Mouse (Mus musculus): ENCODE measurements at regions not wholly inside any gene's neighbourhood (a gene's known extent, or its start where the extent isn't known, plus 50 kb on each side); places are given as distances from the start of the nearest gene placed in this dataset.
"Not testable (repeated sequence)": the region's sequence is repeated elsewhere in the genome, so short reads cannot be mapped to it uniquely, and the experiment has no call there.

GRCm38 (mm10) chr4:105844675-105845466, 55.2 kb downstream of the Gm12728 start:
- no peak for DNase-seq (ENCODE audit: low spot score)

DNA sequence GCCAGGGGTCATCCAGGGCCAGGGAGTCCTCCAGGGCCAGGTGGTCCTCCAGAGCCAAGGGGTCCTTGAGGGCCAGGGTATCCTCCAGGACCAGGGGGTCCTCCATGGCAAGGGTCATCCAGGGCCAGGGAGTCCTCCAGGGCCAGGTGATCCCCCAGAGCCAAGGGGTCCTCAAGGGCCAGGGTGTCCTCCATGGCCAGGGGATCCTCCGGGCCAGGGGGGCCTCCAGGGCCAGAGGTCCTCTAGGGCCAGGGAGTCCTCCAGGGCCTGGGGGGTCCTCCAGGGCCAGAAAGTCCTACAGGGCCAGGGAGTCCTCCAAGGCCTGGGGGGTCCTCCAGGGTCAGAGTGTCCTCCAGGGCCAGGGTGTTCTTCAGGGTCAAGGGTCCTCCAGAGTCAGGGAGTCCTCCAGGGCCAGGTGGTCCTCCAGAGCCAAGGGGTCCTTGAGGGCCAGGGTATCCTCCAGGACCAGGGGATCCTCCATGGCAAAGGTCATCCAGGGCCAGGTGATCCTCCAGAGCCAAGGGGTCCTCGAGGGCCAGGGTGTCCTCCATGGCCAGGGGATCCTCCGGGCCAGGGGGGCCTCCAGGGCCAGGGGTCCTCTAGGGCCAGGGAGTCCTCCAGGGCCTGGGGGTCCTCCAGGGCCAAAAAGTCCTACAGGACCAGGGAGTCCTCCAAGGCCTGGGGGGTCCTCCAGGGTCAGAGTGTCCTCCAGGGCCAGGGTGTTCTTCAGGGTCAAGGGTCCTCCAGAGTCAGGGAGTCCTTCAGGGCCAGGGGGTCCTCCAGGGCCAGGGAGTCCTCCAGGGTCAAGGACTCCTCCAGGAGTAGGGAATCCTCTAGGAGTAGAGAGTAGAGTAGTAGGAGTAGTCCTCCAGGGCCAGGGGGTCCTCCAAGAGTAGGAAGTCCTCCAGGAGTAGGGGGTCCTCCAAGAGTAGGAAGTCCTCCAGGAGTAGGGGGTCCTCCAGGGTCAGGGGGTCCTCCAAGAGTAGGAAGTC, 56.6 kb downstream of the Gm12728 start:
- DNase-seq (ENCODE audit: low spot score), result not testable (repeated sequence)

- DNase-seq (ENCODE audit: low spot score), result no peak
Observed at GRCm38 (mm10) chr4:105853086-105853485, 63.4 kb downstream of the Gm12728 start.

DNA sequence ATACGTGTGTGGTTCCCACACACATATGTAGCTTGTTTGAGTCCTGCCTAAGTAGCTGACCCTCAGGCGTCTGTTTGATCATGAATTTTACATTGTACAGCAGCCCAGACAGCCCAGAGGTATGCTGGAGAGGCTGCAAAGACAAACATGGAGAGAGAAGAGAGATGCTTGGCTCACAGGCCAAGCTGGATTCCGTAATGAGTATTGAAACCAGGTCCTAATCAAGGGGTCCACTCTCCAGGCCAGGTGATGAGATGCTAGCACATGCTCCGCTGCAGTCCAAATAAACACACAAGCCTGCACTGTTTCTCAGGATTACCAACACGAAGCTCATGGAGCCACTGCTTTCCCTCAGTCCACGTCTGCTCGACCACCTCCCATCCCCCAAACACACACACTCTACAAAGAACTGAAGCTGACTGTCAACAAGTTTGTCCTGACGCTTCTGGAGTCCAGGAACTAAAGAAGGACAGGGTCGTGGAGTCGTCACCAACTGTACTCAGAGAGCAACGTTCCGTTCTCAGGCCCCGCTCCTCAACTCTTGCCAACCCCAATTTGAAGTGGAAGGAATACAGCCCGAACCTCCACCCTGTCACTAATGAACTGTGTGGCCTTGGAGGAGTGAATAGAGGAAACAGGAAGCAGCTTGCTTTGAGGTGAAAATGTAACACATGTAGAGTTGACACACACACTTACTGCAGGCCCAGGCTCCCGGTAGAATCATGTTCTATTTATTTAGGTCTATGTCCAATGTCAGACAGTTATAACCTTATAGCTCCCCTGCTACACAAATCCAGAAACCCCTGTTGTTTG, 69.6 kb downstream of the Gm12728 start:
- no peak for DNase-seq (ENCODE audit: low spot score)

GRCm38 (mm10) chr4:105860930-105861653, 71.4 kb downstream of the Gm12728 start:
- no peak for DNase-seq (ENCODE audit: low spot score)

DNA sequence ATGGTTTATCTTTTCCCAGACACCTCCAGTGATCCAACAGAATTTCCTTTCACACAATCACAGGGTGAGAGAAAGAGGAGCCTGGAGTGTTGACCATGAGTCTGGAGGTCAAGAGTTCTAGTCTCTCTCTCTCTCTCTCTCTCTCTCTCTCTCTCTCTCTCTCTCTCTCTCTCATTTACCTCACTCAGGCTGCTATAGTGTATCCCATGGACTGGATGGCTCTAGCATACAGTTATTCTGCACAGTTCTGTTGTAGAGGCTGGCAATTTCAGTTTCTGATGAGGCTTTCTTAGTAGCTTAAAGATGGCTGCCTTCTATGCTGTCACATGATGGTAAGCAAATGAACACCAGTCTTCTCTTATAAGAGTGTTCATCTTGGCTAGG, 72.0 kb downstream of the Gm12728 start:
- no peak for DNase-seq (ENCODE audit: low spot score)

DNA sequence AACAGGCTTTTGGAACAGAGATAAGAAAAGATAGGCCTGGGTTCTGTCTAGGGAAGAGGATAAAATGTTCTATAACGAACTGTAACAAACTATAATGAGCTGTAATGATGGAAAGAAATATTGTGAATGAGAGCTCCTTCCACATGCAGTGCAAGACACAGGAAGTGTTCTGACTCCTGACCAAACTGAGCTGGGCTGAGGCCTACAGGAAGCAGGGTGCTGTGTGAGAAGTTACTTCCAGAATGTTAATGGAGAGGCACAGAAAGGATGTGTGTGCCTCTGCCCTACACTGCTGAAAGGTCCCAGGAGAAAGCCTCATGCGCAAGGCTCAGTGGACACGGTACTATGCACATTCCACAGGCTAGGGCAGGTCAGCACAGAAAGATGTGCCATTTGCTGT, 80.8 kb downstream of the Gm12728 start:
- DNase-seq (ENCODE audit: low spot score), result no peak

GRCm38 (mm10) chr4:105877246-105877645, 87.6 kb downstream of the Gm12728 start:
- no peak for DNase-seq (ENCODE audit: low spot score)

DNA sequence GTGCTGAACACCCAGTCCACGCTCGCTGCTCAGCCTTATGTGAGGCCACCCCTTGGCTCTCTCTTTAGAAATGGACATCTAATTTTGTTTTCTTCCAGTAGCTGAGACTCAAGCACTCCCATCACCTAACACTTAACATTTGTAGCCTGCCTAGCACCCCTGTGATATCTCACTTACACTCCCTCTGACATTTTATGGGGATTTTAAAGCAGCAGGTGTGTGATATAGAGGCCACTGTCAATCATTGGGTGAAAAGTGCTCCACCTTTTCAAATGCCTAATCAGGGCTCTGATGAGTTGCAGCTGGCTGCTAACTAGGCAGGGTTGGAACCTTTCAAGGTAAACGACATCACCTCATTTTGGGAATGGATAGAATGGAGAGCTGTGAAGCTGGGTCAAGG, 90.2 kb downstream of the Gm12728 start:
- no peak for DNase-seq (ENCODE audit: low spot score)

DNA sequence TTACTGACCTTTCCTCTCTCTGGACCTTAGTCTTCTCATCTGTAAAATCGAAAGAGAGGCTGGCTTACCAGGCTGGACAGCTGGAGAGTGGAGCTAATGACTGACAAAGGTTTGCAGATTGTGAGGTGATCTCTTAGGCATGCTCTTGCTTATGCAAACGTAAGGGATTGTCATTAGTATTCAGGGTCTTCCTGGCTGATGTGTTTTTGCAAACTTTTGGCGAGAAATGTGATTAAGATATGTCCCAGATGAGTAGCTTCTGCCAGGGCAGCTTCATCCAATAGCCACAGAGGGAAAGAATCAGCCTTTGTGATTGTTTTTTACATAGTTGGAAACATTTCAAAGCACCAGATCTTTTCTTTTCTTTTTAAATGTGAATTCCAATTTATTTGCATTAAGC, 95.1 kb downstream of the Gm12728 start:
- no peak for DNase-seq (ENCODE audit: low spot score)

- no peak for DNase-seq (ENCODE audit: low spot score)
Observed at GRCm38 (mm10) chr4:105891438-105891837, 101.8 kb downstream of the Gm12728 start.

DNA sequence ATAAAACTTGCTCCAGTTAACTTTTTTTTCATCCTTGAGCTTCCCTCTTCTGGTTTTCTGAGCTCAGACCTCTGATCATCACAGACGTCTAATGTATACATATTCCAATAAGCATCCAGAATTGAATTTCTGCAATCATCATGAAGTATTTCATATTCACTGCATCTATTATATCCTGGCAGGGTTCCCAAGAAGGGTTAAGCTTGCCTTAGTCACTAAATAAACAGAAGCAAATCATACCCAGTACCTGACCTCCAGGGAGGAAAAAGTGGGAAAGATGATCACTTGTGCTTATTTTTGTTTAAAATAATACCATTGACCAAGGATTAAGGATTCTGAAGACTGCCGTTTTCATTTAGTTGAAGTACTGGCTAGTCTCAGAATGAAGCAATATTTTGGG, 102.4 kb downstream of the Gm12728 start:
- no peak for DNase-seq (ENCODE audit: low spot score)

- DNase-seq (ENCODE audit: low spot score), result no peak
Observed at GRCm38 (mm10) chr4:105895116-105895515, 105.4 kb downstream of the Gm12728 start.

GRCm38 (mm10) chr4:105898054-105898847, 108.6 kb downstream of the Gm12728 start:
- DNase-seq (ENCODE audit: low spot score), result no peak

- DNase-seq (ENCODE audit: low spot score), result no peak
Observed at GRCm38 (mm10) chr4:105904896-105905295, 115.2 kb downstream of the Gm12728 start.

DNA sequence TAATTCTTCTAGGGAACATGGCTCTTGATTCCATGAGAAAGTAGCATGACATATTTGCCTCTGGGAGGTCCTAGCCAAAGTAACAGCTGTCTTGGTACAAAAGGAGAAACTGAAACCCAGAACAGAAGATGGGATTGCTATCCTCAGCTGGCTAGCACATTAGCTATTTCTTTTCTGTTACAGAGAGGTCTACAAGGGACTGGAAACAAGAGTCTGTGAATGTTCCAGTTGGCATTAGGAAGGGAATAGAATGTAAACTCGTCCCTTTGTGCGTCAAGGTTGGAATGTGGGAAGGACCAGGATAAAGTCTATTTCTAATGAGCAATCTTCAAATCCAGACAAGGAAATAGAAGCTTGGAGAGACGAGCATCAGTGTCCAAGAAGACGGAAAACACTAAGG, 116.7 kb downstream of the Gm12728 start:
- no peak for DNase-seq (ENCODE audit: low spot score)

- no peak for DNase-seq (ENCODE audit: low spot score)
Observed at GRCm38 (mm10) chr4:105907611-105908010, 117.9 kb downstream of the Gm12728 start.

DNA sequence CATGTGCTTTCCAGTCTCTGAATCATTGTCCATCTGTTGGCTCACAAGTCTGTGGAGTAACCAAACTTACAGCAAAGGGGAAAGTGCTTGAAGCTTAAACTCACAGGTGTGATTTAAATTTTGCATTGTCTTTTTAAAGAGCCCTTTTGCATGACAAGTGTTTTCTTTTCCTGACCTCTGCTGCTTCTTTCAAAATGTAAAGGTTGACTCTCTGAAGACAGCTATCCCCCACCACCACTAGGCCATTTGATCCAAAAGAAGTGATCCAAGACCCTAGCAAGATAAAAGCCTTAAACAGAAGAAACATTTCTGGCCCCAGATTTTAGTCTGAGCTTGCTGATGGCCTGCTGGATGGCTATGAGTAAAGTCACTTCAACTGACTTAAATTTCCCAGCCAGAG, 118.6 kb downstream of the Gm12728 start:
- no peak for DNase-seq (ENCODE audit: low spot score)

DNA sequence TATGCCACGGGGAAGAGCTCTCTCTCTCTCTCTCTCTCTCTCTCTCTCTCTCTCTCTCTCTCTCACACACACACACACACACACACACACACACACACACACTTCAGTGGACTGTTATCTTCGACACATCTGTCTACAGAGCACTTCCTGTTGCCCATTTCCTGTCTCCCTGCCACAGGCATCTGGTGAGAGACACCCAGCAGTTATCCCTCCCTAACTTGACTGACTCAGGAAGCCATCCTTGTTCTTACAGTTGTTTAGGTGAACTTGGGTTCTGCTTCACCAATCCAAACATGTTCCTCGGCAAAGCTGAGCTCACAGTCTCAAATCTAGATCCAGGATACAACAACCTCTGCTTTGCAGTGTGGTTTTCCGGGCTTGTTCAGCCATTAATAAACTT, 119.6 kb downstream of the Gm12728 start:
- no peak for DNase-seq (ENCODE audit: low spot score)

DNA sequence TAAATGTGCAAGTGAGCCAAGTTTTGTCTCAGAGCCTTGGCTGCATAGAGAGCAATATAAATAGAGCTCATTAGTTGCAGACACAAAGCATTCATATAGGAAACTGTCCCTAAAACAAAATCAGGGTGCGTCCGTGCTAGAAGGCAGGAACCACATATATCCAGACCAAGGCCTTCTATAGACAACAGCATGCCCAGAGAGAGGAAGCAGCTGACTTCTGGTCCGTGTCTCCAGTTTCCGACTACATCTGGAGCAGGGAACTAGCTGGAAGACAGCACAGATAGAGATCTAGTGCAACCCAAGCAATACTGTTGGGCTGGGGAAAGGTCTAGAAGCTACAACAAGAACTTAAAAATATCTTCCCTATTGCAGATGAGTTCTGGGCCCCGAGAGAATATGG, 121.0 kb downstream of the Gm12728 start:
- DNase-seq (ENCODE audit: low spot score), result no peak

DNA sequence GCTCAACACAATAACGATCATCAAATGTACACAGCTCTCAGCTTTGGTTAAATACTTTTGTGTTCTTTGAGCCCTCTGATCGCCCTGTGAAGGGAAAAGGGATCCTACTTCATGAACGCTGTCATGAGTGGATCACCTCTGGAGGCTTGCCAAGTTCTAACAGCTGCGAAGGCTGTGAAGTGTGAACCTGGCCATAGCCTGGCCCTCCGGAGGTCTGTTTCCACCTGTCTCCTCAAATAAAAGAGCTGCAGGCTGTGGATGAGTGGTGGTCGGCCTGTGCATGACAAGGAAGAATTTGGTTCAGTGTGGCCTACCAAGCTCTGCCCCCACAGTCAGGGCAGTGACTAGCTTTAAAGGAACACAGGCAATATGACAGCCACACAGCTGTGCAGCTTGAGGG, 122.0 kb downstream of the Gm12728 start:
- no peak for DNase-seq (ENCODE audit: low spot score)

Data from spleen, adult 12 weeks (tissue).